Mouse (Mus musculus) MEL (cell line): ENCODE measurements at regions not wholly inside any gene's neighbourhood (a gene's known extent, or its start where the extent isn't known, plus 50 kb on each side); places are given as distances from the start of the nearest gene placed in this dataset.
A peak's percentile ranks its signal among the peaks of the same experiment; 100 is the strongest.

Experiments used
- DNase-seq: peaks from one replicate; pipeline ENCODE4 v3.0.0; 2011; ENCODE audit warnings: low read depth, low spot score
- H3K27ac ChIP-seq: 2 replicates; pipeline ENCODE4 v1.5.1; 2012; ENCODE audit warnings: low read depth, mild to moderate bottlenecking, control low read depth, low read length, moderate library complexity; ENCODE audit not compliant: control insufficient read depth
- H3K27me3 ChIP-seq, 2 experiments: fragments of 150-350 bp in 1 of 2; sonication (generic) in 1 of 2; 2 replicates each; pipeline ENCODE4 v1.6.1; 2012; ENCODE audit warnings: low read length in 2 of 2, mild to moderate bottlenecking in 2 of 2, improper control_type of control experiment in 1 of 2, moderate library complexity in 1 of 2; ENCODE audit not compliant: insufficient read depth in 2 of 2, control insufficient read depth in 1 of 2
- H3K36me3 ChIP-seq, 2 experiments: 2 replicates each; pipeline ENCODE4 v1.6.1; 2012 to 2014; ENCODE audit warnings: low read length in 2 of 2, improper control_type of control experiment in 1 of 2, inconsistent platforms in 1 of 2, mild to moderate bottlenecking in 1 of 2; ENCODE audit not compliant: insufficient read depth in 2 of 2, control insufficient read depth in 1 of 2
- H3K4me1 ChIP-seq, 2 experiments: fragments of 150-350 bp in 1 of 2; sonication (generic) in 1 of 2; 2 replicates each; pipeline ENCODE4 v1.6.1; 2012; ENCODE audit warnings: low read length in 2 of 2, improper control_type of control experiment in 1 of 2, mild to moderate bottlenecking in 1 of 2; ENCODE audit not compliant: insufficient read depth in 2 of 2, control insufficient read depth in 1 of 2
- H3K4me3 ChIP-seq, 2 experiments: fragments of 150-350 bp in 1 of 2; sonication (generic) in 1 of 2; 2 replicates each; pipeline ENCODE4 v1.5.1; 2012; ENCODE audit warnings: low read depth in 2 of 2, low read length in 2 of 2, mild to moderate bottlenecking in 2 of 2, moderate library complexity in 2 of 2, control low read depth in 1 of 2, improper control_type of control experiment in 1 of 2; ENCODE audit not compliant: control insufficient read depth in 1 of 2, insufficient read depth in 1 of 2
- H3K79me2 ChIP-seq: 2 replicates; pipeline ENCODE4 v1.6.1; 2012; ENCODE audit warnings: mild to moderate bottlenecking, low read length, moderate library complexity; ENCODE audit not compliant: control insufficient read depth, poor library complexity, insufficient read depth
- H3K9ac ChIP-seq: 2 replicates; pipeline ENCODE4 v1.6.1; 2012; ENCODE audit warnings: low read depth, mild to moderate bottlenecking, control low read depth, low read length, moderate library complexity; ENCODE audit not compliant: control insufficient read depth, poor library complexity, severe bottlenecking
- H3K9me3 ChIP-seq: fragments of 150-350 bp; sonication (generic); replicated peaks from 2 replicates; pipeline ENCODE4 v1.6.1; 2012; ENCODE audit warnings: mild to moderate bottlenecking, low read length, improper control_type of control experiment, moderate library complexity; ENCODE audit not compliant: insufficient read depth
- BHLHE40 ChIP-seq: IDR thresholded peaks from 2 replicates; pipeline ENCODE4 v1.6.1; 2012; ENCODE audit warnings: low read depth, mild to moderate bottlenecking, inconsistent platforms, low read length, improper control_type of control experiment, borderline replicate concordance
- CHD1 ChIP-seq: IDR thresholded peaks from 2 replicates; pipeline ENCODE4 v1.6.1; 2012; ENCODE audit warnings: low read depth, mild to moderate bottlenecking, inconsistent platforms, low read length, improper control_type of control experiment
- CTCF ChIP-seq, 3 experiments: IDR thresholded peaks in 2 of 3; conservative IDR thresholded peaks in 1 of 3; 2 replicates each; pipeline ENCODE4 v1.5.1; 2011 to 2012; ENCODE audit warnings: low read length in 3 of 3, low read depth in 2 of 3, mild to moderate bottlenecking in 2 of 3, improper control_type of control experiment in 1 of 3, inconsistent platforms in 1 of 3, mixed read lengths in 1 of 3, moderate library complexity in 1 of 3; ENCODE audit not compliant: control insufficient read depth in 1 of 3, insufficient read depth in 1 of 3, poor library complexity in 1 of 3, severe bottlenecking in 1 of 3
- E2F4 ChIP-seq: IDR thresholded peaks from 2 replicates; pipeline ENCODE4 v1.6.1; 2011; ENCODE audit warnings: low read depth, low read length, improper control_type of control experiment, borderline replicate concordance
- ELF1 ChIP-seq: IDR thresholded peaks from 2 replicates; pipeline ENCODE4 v1.6.1; 2014; ENCODE audit warnings: low read depth, mild to moderate bottlenecking, inconsistent platforms, low read length, improper control_type of control experiment, moderate library complexity
- EP300 ChIP-seq, 2 experiments: IDR thresholded peaks; 2 replicates each; pipeline ENCODE4 v1.6.1; 2011; ENCODE audit warnings: improper control_type of control experiment in 2 of 2, low read length in 2 of 2, low read depth in 1 of 2, mild to moderate bottlenecking in 1 of 2
- GABPA ChIP-seq: IDR thresholded peaks from 2 replicates; pipeline ENCODE4 v1.6.1; 2012; ENCODE audit warnings: low read depth, mild to moderate bottlenecking, inconsistent platforms, low read length, improper control_type of control experiment, moderate library complexity
- HCFC1 ChIP-seq: IDR thresholded peaks from 2 replicates; pipeline ENCODE4 v1.6.1; 2012; ENCODE audit warnings: low read depth, mild to moderate bottlenecking, inconsistent platforms, low read length, improper control_type of control experiment, moderate library complexity
- MAX ChIP-seq: IDR thresholded peaks from 2 replicates; pipeline ENCODE4 v1.6.1; 2011; ENCODE audit warnings: low read length, improper control_type of control experiment
- MYB ChIP-seq: IDR thresholded peaks from 2 replicates; pipeline ENCODE4 v1.6.1; 2011; ENCODE audit warnings: mild to moderate bottlenecking, low read depth, low read length, improper control_type of control experiment
- MYC ChIP-seq: IDR thresholded peaks from 2 replicates; pipeline ENCODE4 v1.6.1; 2011; ENCODE audit warnings: low read depth, mild to moderate bottlenecking, low read length, improper control_type of control experiment, moderate library complexity
- NELFE ChIP-seq: IDR thresholded peaks from 2 replicates; pipeline ENCODE4 v1.6.1; 2011; ENCODE audit warnings: low read depth, low read length, improper control_type of control experiment
- NRF1 ChIP-seq: IDR thresholded peaks from 2 replicates; pipeline ENCODE4 v1.6.1; 2014; ENCODE audit warnings: low read depth, mild to moderate bottlenecking, inconsistent platforms, low read length, improper control_type of control experiment, moderate library complexity; ENCODE audit not compliant: poor library complexity, insufficient read depth, severe bottlenecking
- POLR2A ChIP-seq, 2 experiments: IDR thresholded peaks; 2 replicates each; pipeline ENCODE4 v1.6.1; 2011 to 2012; ENCODE audit warnings: low read length in 2 of 2, mild to moderate bottlenecking in 2 of 2, control low read depth in 1 of 2, improper control_type of control experiment in 1 of 2, low read depth in 1 of 2, moderate library complexity in 1 of 2; ENCODE audit not compliant: control insufficient read depth in 1 of 2, insufficient read depth in 1 of 2, poor library complexity in 1 of 2
- POLR2AphosphoS2 ChIP-seq: IDR thresholded peaks from 2 replicates; pipeline ENCODE4 v1.6.1; 2011; ENCODE audit warnings: low read length, improper control_type of control experiment
- POLR2AphosphoS5 ChIP-seq: IDR thresholded peaks from 2 replicates; pipeline ENCODE4 v1.6.1; 2012; ENCODE audit warnings: low read depth, borderline replicate concordance, mild to moderate bottlenecking, inconsistent platforms, low read length, moderate library complexity, mixed read lengths
- RCOR1 ChIP-seq: IDR thresholded peaks from 2 replicates; pipeline ENCODE4 v1.6.1; 2012; ENCODE audit warnings: low read depth, mild to moderate bottlenecking, inconsistent platforms, low read length, improper control_type of control experiment
- SIN3A ChIP-seq: IDR thresholded peaks from 2 replicates; pipeline ENCODE4 v1.6.1; 2012; ENCODE audit warnings: low read length, improper control_type of control experiment, inconsistent platforms
- TBP ChIP-seq: IDR thresholded peaks from 2 replicates; pipeline ENCODE4 v1.8.0; 2011; ENCODE audit warnings: low read depth, low read length, improper control_type of control experiment
- TCF12 ChIP-seq: IDR thresholded peaks from 2 replicates; pipeline ENCODE4 v1.6.1; 2014; ENCODE audit warnings: low read depth, mild to moderate bottlenecking, inconsistent platforms, low read length, improper control_type of control experiment, moderate library complexity
- ZKSCAN1 ChIP-seq: IDR thresholded peaks from 2 replicates; pipeline ENCODE4 v1.6.1; 2012; ENCODE audit warnings: low read depth, mild to moderate bottlenecking, inconsistent platforms, low read length, improper control_type of control experiment, moderate library complexity
- ZMIZ1 ChIP-seq: IDR thresholded peaks from 2 replicates; pipeline ENCODE4 v1.6.1; 2012; ENCODE audit warnings: low read depth, mild to moderate bottlenecking, inconsistent platforms, low read length, improper control_type of control experiment, moderate library complexity

DNA sequence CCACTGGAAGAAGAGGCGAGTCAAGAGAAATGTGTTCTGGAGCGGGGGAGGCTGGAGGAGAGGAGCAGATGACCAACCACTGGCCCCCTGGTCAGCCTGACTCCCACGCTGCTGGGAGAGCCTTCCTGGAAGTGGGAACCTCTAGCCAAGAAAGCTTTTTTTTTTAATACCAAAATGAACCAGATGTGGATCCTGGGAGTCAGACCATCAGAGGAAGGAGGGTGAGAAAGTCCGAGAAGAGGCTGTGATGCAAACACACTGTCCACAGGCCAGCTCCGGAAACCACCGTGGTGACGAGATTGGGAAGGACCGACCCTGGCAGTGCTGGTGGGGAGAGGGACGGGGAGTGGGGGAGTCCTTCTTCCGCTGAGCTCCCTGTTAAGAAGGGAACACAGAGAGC, 173.1 kb downstream of the Cdc5l start:
- no peaks in the 10 kb centered on the region for H3K27me3 ChIP-seq
- no peaks in the 10 kb centered on the region; a peak in 1 of 4 replicates for H3K36me3 ChIP-seq
- no peaks in the 10 kb centered on the region for H3K9me3 ChIP-seq
- no peak for DNase-seq
- TF ChIP-seq EP300 (IDR thresholded peaks at IDR 0.05; ENCODE audit: low read depth in 1 of 2, low read length in 2 of 2) (no peak), NRF1 (no peak), ZKSCAN1 (no peak), NELFE (no peak)
- H3K79me2 ChIP-seq, result no peaks in the 10 kb centered on the region
- H3K4me1 ChIP-seq, result no peaks in the 10 kb centered on the region
- H3K27ac ChIP-seq, result no peak overlapping the region
- no peak overlapping the region for H3K4me3 ChIP-seq
- no peak overlapping the region for H3K9ac ChIP-seq

DNA sequence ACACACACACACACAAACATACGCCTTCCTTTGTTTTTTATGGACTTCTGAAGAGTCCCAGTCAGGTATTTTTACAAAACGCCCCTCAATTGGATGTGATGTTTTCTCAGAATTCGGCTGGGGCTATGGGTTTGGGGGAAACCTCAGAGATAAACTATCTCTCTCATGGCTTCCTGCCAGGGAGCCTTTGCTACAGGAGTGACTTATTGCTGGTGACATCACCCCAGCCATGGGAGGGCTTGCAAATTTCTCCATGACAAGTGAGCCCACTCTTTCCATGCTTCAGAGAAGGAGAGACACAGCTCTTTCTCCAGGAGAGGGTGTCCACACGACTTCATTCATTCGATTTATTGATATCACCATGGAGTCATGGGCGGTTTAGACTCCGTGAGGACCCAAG, 175.5 kb downstream of the Cdc5l start:
- Histone ChIP-seq H3K9me3 (no peaks in the 10 kb centered on the region), H3K4me3 (no peak overlapping the region), H3K36me3 (no peaks in the 10 kb centered on the region; a peak in 1 of 4 replicates), H3K9ac (no peak overlapping the region), H3K27me3 (no peaks in the 10 kb centered on the region), H3K4me1 (no peaks in the 10 kb centered on the region), H3K27ac (no peak overlapping the region), H3K79me2 (no peaks in the 10 kb centered on the region)
- no peak for TF ChIP-seq CHD1
- TF ChIP-seq POLR2AphosphoS5, result no peak
- TF ChIP-seq RCOR1, result no peak
- TF ChIP-seq MYB, result no peak
- peak; percentile 5 for DNase-seq

DNA sequence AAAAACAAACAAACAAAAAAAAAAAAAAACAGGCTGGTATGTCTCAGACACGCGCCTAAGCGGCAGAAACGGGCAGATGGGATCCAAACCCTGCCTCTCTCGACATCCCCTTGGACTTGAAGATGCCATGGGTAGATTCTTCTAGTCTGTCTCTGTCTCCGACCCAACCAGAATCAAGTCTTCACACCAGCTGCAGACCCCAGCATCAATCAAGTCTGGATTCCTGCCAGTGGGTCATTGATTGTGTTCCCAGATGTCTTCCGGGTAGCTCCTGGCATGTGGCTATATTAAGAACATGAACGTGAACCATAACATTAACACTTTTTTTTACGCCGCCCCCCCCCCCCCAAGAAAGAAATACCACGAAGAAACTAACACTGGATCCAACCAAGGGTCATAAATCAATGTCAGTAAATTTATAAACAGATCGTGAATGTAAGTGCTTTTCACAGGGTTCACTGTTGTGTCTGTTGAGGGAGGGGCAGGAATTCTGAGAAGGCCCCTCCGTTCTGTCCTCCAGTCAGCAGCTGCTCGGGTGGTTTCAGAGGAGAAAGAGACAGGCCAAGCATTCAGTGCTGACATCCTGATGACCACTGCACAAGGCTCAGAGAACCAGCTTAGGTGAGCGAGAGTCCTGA, 180.8 kb downstream of the Cdc5l start:
- DNase-seq, result no peak
- Histone ChIP-seq H3K27ac (no peak overlapping the region), H3K9me3 (no peaks in the 10 kb centered on the region), H3K36me3 (no peaks in the 10 kb centered on the region; a peak in 1 of 4 replicates), H3K9ac (no peak overlapping the region), H3K79me2 (no peaks in the 10 kb centered on the region), H3K27me3 (no peaks in the 10 kb centered on the region), H3K4me3 (no peak overlapping the region), H3K4me1 (no peaks in the 10 kb centered on the region)
- TF ChIP-seq POLR2A (IDR thresholded peaks at IDR 0.05; ENCODE audit: control insufficient read depth in 1 of 2, insufficient read depth in 1 of 2, low read depth in 1 of 2, low read length in 2 of 2, poor library complexity in 1 of 2) (no peak), POLR2AphosphoS2 (no peak), BHLHE40 (no peak), TBP (no peak), ZMIZ1 (no peak), MYC (no peak), HCFC1 (no peak), POLR2AphosphoS5 (no peak), EP300 (IDR thresholded peaks at IDR 0.05; ENCODE audit: low read depth in 1 of 2, low read length in 2 of 2) (no peak), GABPA (no peak), ELF1 (no peak), E2F4 (no peak), TCF12 (no peak), CTCF (IDR thresholded peaks at IDR 0.05 in 2 of 3, conservative IDR thresholded peaks at IDR 0.05 in 1 of 3; ENCODE audit: control insufficient read depth in 1 of 3, insufficient read depth in 1 of 3, low read depth in 2 of 3, low read length in 3 of 3, poor library complexity in 1 of 3, severe bottlenecking in 1 of 3) (no peak), MAX (no peak), SIN3A (no peak), ZKSCAN1 (no peak)
